Mouse (Mus musculus): ENCODE measurements around the gene Icosl. TPM values are rescaled to one million over a fixed set of nuclear protein-coding genes. Genes with fewer than 3 reads are reported as not detected.

Gene Icosl
- polyA plus RNA-seq (2012; rRNA removed): 1.1 and 1.3 TPM in 2 replicates

GRCm38 (mm10) chr10:78069101-78070011, at the start of gene Icosl:
Gene Icosl, plus strand, starts transcription at chr10:78069302.

GRCm38 (mm10) chr10:78041647-78042046, 27.5 kb upstream of the Icosl start, which contains the start of gene Dnmt3l:
Gene Dnmt3l, plus strand, starts transcription at chr10:78041947.

GRCm38 (mm10) chr10:78043406-78043836, 25.7 kb upstream of the Icosl start, which contains the start of gene Aire:
Gene Aire, minus strand, starts transcription at chr10:78043610.

Other genes starting within 250 kb of the Icosl start
- gene Krtap10-4, start 242.2 kb upstream of the Icosl start, polyA plus RNA-seq (2012; rRNA removed): not detected in 2 replicates
- gene Krtap10-10, start 233.4 kb upstream of the Icosl start, polyA plus RNA-seq (2012; rRNA removed): not detected in 2 replicates
- gene Gm36176, start 222.5 kb upstream of the Icosl start, polyA plus RNA-seq (2012; rRNA removed): not detected in 2 replicates
- gene Gm10318, start 216.4 kb upstream of the Icosl start, polyA plus RNA-seq (2012; rRNA removed): not detected in 2 replicates
- gene Gm3285, start 207.3 kb upstream of the Icosl start, polyA plus RNA-seq (2012; rRNA removed): not detected in 2 replicates
- gene Lrrc3, start 166.8 kb upstream of the Icosl start, polyA plus RNA-seq (2012; rRNA removed): 19.3 and 20.3 TPM in 2 replicates
- gene Trpm2, start 98.7 kb upstream of the Icosl start, polyA plus RNA-seq (2012; rRNA removed): 12.8 and 13.4 TPM in 2 replicates
- 66.5 and 68.2 TPM in 2 replicates for gene 1810043G02Rik, start 90.8 kb upstream of the Icosl start, polyA plus RNA-seq (2012; rRNA removed)
- 159 and 175 TPM in 2 replicates for gene Pfkl, start 59.2 kb upstream of the Icosl start, polyA plus RNA-seq (2012; rRNA removed)
- gene Dnmt3l, start 27.4 kb upstream of the Icosl start, polyA plus RNA-seq (2012; rRNA removed): not detected in 2 replicates
- gene Aire, start 25.7 kb upstream of the Icosl start, polyA plus RNA-seq (2012; rRNA removed): 0.62 and 0.68 TPM in 2 replicates
- gene D10Jhu81e, start 100.5 kb downstream of the Icosl start, polyA plus RNA-seq (2012; rRNA removed): 76.6 and 90.9 TPM in 2 replicates
- gene Pwp2, start 115.8 kb downstream of the Icosl start, polyA plus RNA-seq (2012; rRNA removed): 20.7 and 22.1 TPM in 2 replicates
- gene Trappc10, start 175.3 kb downstream of the Icosl start, polyA plus RNA-seq (2012; rRNA removed): 61.0 and 63.4 TPM in 2 replicates